Mouse (Mus musculus) liver, postnatal 0 days (tissue): Measurements from ENCODE around the gene Popdc2. TPM values are rescaled to one million over a fixed set of nuclear protein-coding genes. Genes with fewer than 3 reads are reported as not detected.
"Not testable (repeated sequence)": the region's sequence is repeated elsewhere in the genome, so short reads cannot be mapped to it uniquely, and the experiment has no call there.

ENCODE experiments used
- ATAC-seq: fragments of 200-750 bp; cut with Nextera tagmentation; 2 replicates; pipeline ENCODE4 v1.8.0; 2017; ENCODE audit warnings: mild to moderate bottlenecking, moderate library complexity
- DNase-seq: peaks from one replicate; pipeline ENCODE4 v3.0.0-alpha.2; 2016
- H3K27ac ChIP-seq: fragments of 300-500 bp; sonication (generic); 2 replicates; pipeline ENCODE4 v1.5.1; 2014; ENCODE audit warnings: antibody characterized with exemption, moderate library complexity, mild to moderate bottlenecking, low read depth
- H3K27me3 ChIP-seq: fragments of 300-500 bp; sonication (generic); 2 replicates; pipeline ENCODE4 v1.6.1; 2014; ENCODE audit warnings: low read length, control low read depth, mixed read lengths; ENCODE audit not compliant: insufficient read depth
- H3K36me3 ChIP-seq: fragments of 300-500 bp; sonication (generic); replicated peaks from 2 replicates; pipeline ENCODE4 v1.6.1; 2014; ENCODE audit warnings: mild to moderate bottlenecking, control low read depth, low read length, moderate library complexity, mixed read lengths; ENCODE audit not compliant: insufficient read depth
- H3K4me1 ChIP-seq: fragments of 300-500 bp; sonication (generic); 2 replicates; pipeline ENCODE4 v1.6.1; 2014; ENCODE audit warnings: antibody characterized with exemption, mild to moderate bottlenecking, control low read depth; ENCODE audit not compliant: insufficient read depth
- H3K4me2 ChIP-seq: fragments of 300-500 bp; sonication (generic); 2 replicates; pipeline ENCODE4 v1.6.1; 2014; ENCODE audit warnings: low read depth, mild to moderate bottlenecking, low read length, moderate library complexity, mixed read lengths
- H3K4me3 ChIP-seq: fragments of 300-500 bp; sonication (generic); 2 replicates; pipeline ENCODE4 v1.5.1; 2014; ENCODE audit warnings: low read depth, low read length
- H3K9ac ChIP-seq: fragments of 300-500 bp; sonication (generic); replicated peaks from 2 replicates; pipeline ENCODE4 v1.6.1; 2014; ENCODE audit warnings: mild to moderate bottlenecking, moderate library complexity
- H3K9me3 ChIP-seq: fragments of 300-500 bp; sonication (generic); 2 replicates; pipeline ENCODE4 v1.6.1; 2016; ENCODE audit warnings: mild to moderate bottlenecking, control low read depth, low read length, mixed read lengths
- CTCF ChIP-seq: sonication (generic); IDR thresholded peaks from 2 replicates; pipeline ENCODE4 v1.5.1; 2016; ENCODE audit warnings: antibody characterized with exemption, low read depth
- EP300 ChIP-seq: IDR thresholded peaks from 2 replicates; pipeline ENCODE4 v1.6.1; 2016; ENCODE audit warnings: antibody characterized with exemption, low read depth, mild to moderate bottlenecking
- WGBS: fragments of 180-500 bp; shearing (Covaris S2); extraction: QIAGEN DNeasy Blood & Tissue Kit; methylation state at CpG from one replicate; pipeline ENCODE4 v1.1.7; 2014; ENCODE audit not compliant: insufficient replicate concordance; 5-methylcytosine and 5-hydroxymethylcytosine counted together
- polyA plus RNA-seq: library from polyadenylated mRNA; unstranded; fragments of >200 nt; fragmentation: Nextera tagmentation; extraction: Ambion mirVana; gene quantifications from 2 replicates; pipeline ENCODE4 v1.2.1, GENCODE M21; 2015

Popdc2 gene
- polyA plus RNA-seq, 1 experiment from 2014 or later = 12.6 TPM

GRCm38 (mm10) chr16:38329340-38329739, 32.7 kb upstream of the Popdc2 start:
- TF ChIP-seq CTCF (peak; percentile 32), EP300 (no peak)
- Histone ChIP-seq H3K4me3 (no peak overlapping the region), H3K9me3 (no peaks in the 10 kb centered on the region), H3K4me1 (no peaks in the 10 kb centered on the region), H3K36me3 (no peaks in the 10 kb centered on the region), H3K27ac (no peak overlapping the region), H3K9ac (no peak overlapping the region), H3K27me3 (no peaks in the 10 kb centered on the region), H3K4me2 (no peak overlapping the region)
- DNase-seq = peak; percentile 13
- 75% methylated on average over 3 of the region's 3 CpGs for WGBS
- ATAC-seq = no peak

GRCm38 (mm10) chr16:38334431-38334830, 27.6 kb upstream of the Popdc2 start:
- no peaks in the 10 kb centered on the region for H3K36me3 ChIP-seq
- ATAC-seq (no peak), DNase-seq (no peak)
- TF ChIP-seq EP300 (no peak), CTCF (no peak)
- no peaks in the 10 kb centered on the region for H3K9me3 ChIP-seq
- H3K4me3 ChIP-seq = no peak overlapping the region
- no peaks in the 10 kb centered on the region for H3K4me1 ChIP-seq
- no peak overlapping the region for H3K4me2 ChIP-seq
- H3K9ac ChIP-seq = no peak overlapping the region
- H3K27me3 ChIP-seq = no peaks in the 10 kb centered on the region
- WGBS = 54% methylated on average over 6 of the region's 6 CpGs
- no peak overlapping the region for H3K27ac ChIP-seq

GRCm38 (mm10) chr16:38338077-38338476, 23.9 kb upstream of the Popdc2 start:
- not testable (repeated sequence) for ATAC-seq, H3K4me2 ChIP-seq
- WGBS = 75% methylated on average over 4 of the region's 4 CpGs

GRCm38 (mm10) chr16:38341396-38342324, 20.3 kb upstream of the Popdc2 start, which contains the start of gene Maats1:
Gene Maats1 (minus strand): TSS chr16:38342143.
- no peak within 1 kb of the TSS for H3K9ac ChIP-seq
- peak; percentile 79 for ATAC-seq
- H3K4me3 ChIP-seq = peak within 1 kb of the TSS; percentile 12; the same call in 1 of the 2 replicates

More at GRCm38 (mm10) chr16:38338077-38338476, 23.9 kb upstream of the Popdc2 start:
- H3K4me3 ChIP-seq, H3K36me3 ChIP-seq, H3K27me3 ChIP-seq, H3K27ac ChIP-seq, H3K4me1 ChIP-seq, H3K9ac ChIP-seq, DNase-seq, H3K9me3 ChIP-seq: not testable (repeated sequence)
- 0 out of 2 replicates have a peak, but pooled peaks have one; percentile 18 for TF ChIP-seq CTCF

GRCm38 (mm10) chr16:38344941-38345725, 16.9 kb upstream of the Popdc2 start:
- peak; percentile 15 for DNase-seq
- 74% methylated on average over 3 of the region's 3 CpGs for WGBS
- peaks cover 10% of the 10 kb centered on the region for H3K36me3 ChIP-seq
- no peaks in the 10 kb centered on the region for H3K9me3 ChIP-seq
- ATAC-seq = no peak
- H3K4me1 ChIP-seq = peaks cover 13% of the 10 kb centered on the region
- H3K27me3 ChIP-seq = no peaks in the 10 kb centered on the region
- no peak overlapping the region for H3K27ac ChIP-seq
- no peak overlapping the region for H3K4me3 ChIP-seq
- no peak overlapping the region for H3K9ac ChIP-seq
- no peak overlapping the region for H3K4me2 ChIP-seq
- TF ChIP-seq EP300 = no peak
- TF ChIP-seq CTCF = peak; percentile 67

More at GRCm38 (mm10) chr16:38341396-38342324, 20.3 kb upstream of the Popdc2 start, which contains the start of gene Maats1:
- no peaks in the 10 kb centered on the region for H3K27me3 ChIP-seq
- no peak within 1 kb of the TSS for H3K27ac ChIP-seq
- no peaks in the 10 kb centered on the region for H3K36me3 ChIP-seq
- TF ChIP-seq CTCF (no peak), EP300 (no peak)
- H3K4me1 ChIP-seq = peaks cover 7% of the 10 kb centered on the region
- H3K4me2 ChIP-seq = peak within 1 kb of the TSS; percentile 67
- H3K9me3 ChIP-seq = no peaks in the 10 kb centered on the region
- WGBS = 17% methylated on average over 30 of the region's 30 CpGs
- peak; percentile 84 for DNase-seq
